Mouse (Mus musculus): ENCODE data around the gene Exosc10. TPM values are rescaled to one million over a fixed set of nuclear protein-coding genes. Genes with fewer than 3 reads are reported as not detected.

Exosc10 gene
- total and polyA plus RNA-seq, 3 experiments = 21.9 to 39.6 (median 38.7) TPM

DNA sequence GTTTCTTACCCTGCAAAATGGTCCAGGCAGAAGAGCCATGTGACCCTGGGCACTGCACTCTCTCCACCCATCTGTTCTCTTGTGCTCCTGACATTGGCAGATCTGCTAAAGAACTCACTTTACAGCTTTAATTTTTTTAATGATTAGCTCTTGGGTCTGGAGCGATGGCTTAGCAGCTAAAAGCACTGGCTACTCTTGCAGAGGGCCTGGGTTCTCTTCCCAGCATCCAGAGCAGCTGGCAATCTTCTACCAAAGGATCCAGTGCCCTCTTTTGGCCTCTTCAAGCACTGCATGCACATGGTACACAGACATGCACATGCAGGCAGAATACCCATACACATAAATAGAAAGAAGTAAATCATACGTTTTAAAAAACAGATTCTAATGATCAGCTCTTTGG is 42.9 kb upstream of the Exosc10 start:
- Histone ChIP-seq H3K27me3 (ENCODE audit: control insufficient read depth, insufficient read depth, low read length) (no peaks in the 10 kb centered on the region), H3K79me2 (replicated peaks; ENCODE audit: control insufficient read depth, insufficient read depth, low read length) (no peaks in the 10 kb centered on the region), H3K9ac (ENCODE audit: low read depth, low read length) (no peak overlapping the region), H3K27ac (no peak overlapping the region), H3K4me3 (no peak overlapping the region), H3K4me1 (ENCODE audit: control insufficient read depth, insufficient read depth, low read length) (peaks cover 3% of the 10 kb centered on the region; the same call in 1 of the 2 replicates), H3K36me3 (ENCODE audit: control insufficient read depth, insufficient read depth, low read length) (no peaks in the 10 kb centered on the region; the same call in 1 of the 2 replicates)
- DNase-seq = no peak
- TF ChIP-seq CTCF (IDR thresholded peaks at IDR 0.05) = peak; percentile 60
- TF ChIP-seq EP300 (IDR thresholded peaks at IDR 0.05; ENCODE audit: insufficient read depth, low read depth, low read length) = no peak
- TF ChIP-seq POLR2A (IDR thresholded peaks at IDR 0.05; ENCODE audit: insufficient read depth, low read depth, low read length) = no peak
- intact Hi-C loops (cut with DNase I) = no loop called here
- 91% methylated on average over 2 of the region's 2 CpGs for WGBS

DNA sequence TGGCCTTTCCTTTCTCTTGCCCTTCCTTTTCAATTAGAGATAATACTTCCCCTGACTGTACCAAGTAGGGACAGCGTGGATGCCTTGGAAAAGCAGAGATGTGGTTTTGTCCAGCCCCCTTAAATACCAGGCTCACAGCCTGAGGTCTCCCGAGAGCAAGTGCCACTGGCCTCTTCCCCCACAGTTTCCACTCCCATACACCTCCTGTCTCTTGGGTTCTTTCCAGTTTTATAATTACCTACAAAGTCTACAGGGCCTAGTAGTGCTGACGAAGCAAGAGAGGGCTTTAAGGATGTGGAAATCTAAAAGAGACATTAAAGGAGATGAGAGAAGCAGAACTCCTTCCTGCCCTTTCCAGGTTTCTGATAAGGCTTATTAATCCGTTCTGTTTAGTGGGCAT is 40.4 kb upstream of the Exosc10 start:
- Histone ChIP-seq H3K79me2 (replicated peaks; ENCODE audit: control insufficient read depth, insufficient read depth, low read length) (no peaks in the 10 kb centered on the region), H3K27ac (no peak overlapping the region), H3K36me3 (ENCODE audit: control insufficient read depth, insufficient read depth, low read length) (no peaks in the 10 kb centered on the region; the same call in 1 of the 2 replicates), H3K9ac (ENCODE audit: low read depth, low read length) (no peak overlapping the region), H3K27me3 (ENCODE audit: control insufficient read depth, insufficient read depth, low read length) (no peaks in the 10 kb centered on the region), H3K4me1 (ENCODE audit: control insufficient read depth, insufficient read depth, low read length) (no peaks in the 10 kb centered on the region), H3K4me3 (no peak overlapping the region)
- no peak for DNase-seq
- TF ChIP-seq EP300 (IDR thresholded peaks at IDR 0.05; ENCODE audit: insufficient read depth, low read depth, low read length) (no peak), POLR2A (IDR thresholded peaks at IDR 0.05; ENCODE audit: insufficient read depth, low read depth, low read length) (no peak), CTCF (IDR thresholded peaks at IDR 0.05) (no peak)
- intact Hi-C loops (cut with DNase I) = no loop called here
- 30% methylated on average over 4 of the region's 4 CpGs for WGBS

DNA sequence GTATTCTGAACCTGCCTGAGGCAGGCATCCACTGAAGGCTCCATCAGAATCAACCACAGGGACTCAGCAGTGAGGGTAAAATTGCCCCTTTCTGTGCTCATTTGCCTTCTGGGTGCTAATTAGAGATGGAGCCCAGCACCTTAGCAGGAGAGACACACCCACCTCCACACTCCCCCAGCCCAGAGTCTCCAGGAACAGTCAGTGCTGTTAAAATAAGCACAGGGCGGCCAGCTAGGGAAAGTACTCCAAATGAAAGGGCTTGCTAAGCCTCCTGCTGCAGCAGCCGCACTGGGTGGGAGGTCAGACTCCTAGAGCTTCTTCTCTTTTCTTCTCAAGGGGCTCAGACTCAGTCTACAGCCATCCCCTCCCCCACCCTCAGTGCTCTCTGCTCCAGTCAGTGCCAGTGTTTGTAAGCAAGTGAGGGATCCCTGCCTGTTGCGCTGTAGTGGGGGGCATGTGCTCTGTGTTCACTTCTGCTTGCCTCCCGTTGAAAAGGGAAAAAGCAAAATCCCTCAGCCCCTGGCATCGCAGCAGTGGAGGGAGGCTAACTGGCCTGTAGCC is 39.9 kb upstream of the Exosc10 start:
- H3K79me2 ChIP-seq (replicated peaks; ENCODE audit: control insufficient read depth, insufficient read depth, low read length) = no peaks in the 10 kb centered on the region
- intact Hi-C loops (cut with DNase I) = no loop called here
- H3K4me3 ChIP-seq = no peak overlapping the region
- H3K27me3 ChIP-seq (ENCODE audit: control insufficient read depth, insufficient read depth, low read length) = no peaks in the 10 kb centered on the region
- H3K27ac ChIP-seq = no peak overlapping the region
- DNase-seq = no peak
- no peaks in the 10 kb centered on the region; the same call in 1 of the 2 replicates for H3K36me3 ChIP-seq (ENCODE audit: control insufficient read depth, insufficient read depth, low read length)
- WGBS = 70% methylated on average over 5 of the region's 5 CpGs
- no peak overlapping the region for H3K9ac ChIP-seq (ENCODE audit: low read depth, low read length)
- TF ChIP-seq CTCF (IDR thresholded peaks at IDR 0.05) (no peak), POLR2A (IDR thresholded peaks at IDR 0.05; ENCODE audit: insufficient read depth, low read depth, low read length) (no peak), EP300 (IDR thresholded peaks at IDR 0.05; ENCODE audit: insufficient read depth, low read depth, low read length) (no peak)
- no peaks in the 10 kb centered on the region for H3K4me1 ChIP-seq (ENCODE audit: control insufficient read depth, insufficient read depth, low read length)

DNA sequence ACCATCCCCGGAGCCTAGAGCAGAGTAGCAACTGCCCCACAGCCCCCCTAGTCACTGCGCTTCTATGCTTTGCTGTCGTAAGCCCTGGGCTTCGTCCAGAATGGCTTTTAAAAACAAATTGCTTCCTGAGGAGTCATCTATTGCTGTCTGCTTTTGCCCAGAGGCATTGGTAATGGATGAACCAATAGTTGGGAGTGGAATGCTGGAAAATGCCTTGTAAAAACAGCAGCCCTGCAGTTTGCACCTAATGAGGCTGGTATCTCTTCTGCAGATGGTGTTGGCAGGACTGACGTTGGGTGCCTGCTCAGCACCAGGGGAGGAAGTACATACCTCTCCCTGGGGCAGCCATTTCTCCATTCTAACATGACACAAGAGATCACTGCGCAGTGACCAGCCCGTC is 34.7 kb upstream of the Exosc10 start:
- Histone ChIP-seq H3K27me3 (ENCODE audit: control insufficient read depth, insufficient read depth, low read length) (no peaks in the 10 kb centered on the region), H3K9ac (ENCODE audit: low read depth, low read length) (no peak overlapping the region), H3K36me3 (ENCODE audit: control insufficient read depth, insufficient read depth, low read length) (peaks cover 2% of the 10 kb centered on the region; the same call in 1 of the 2 replicates), H3K4me1 (ENCODE audit: control insufficient read depth, insufficient read depth, low read length) (peaks cover 3% of the 10 kb centered on the region), H3K27ac (no peak overlapping the region), H3K4me3 (no peak overlapping the region), H3K79me2 (replicated peaks; ENCODE audit: control insufficient read depth, insufficient read depth, low read length) (no peaks in the 10 kb centered on the region)
- intact Hi-C loops (cut with DNase I) = no loop called here
- DNase-seq = no peak
- WGBS = 60% methylated on average over 7 of the region's 7 CpGs
- TF ChIP-seq EP300 (IDR thresholded peaks at IDR 0.05; ENCODE audit: insufficient read depth, low read depth, low read length) = no peak
- no peak for TF ChIP-seq CTCF (IDR thresholded peaks at IDR 0.05)
- TF ChIP-seq POLR2A (IDR thresholded peaks at IDR 0.05; ENCODE audit: insufficient read depth, low read depth, low read length) = no peak

DNA sequence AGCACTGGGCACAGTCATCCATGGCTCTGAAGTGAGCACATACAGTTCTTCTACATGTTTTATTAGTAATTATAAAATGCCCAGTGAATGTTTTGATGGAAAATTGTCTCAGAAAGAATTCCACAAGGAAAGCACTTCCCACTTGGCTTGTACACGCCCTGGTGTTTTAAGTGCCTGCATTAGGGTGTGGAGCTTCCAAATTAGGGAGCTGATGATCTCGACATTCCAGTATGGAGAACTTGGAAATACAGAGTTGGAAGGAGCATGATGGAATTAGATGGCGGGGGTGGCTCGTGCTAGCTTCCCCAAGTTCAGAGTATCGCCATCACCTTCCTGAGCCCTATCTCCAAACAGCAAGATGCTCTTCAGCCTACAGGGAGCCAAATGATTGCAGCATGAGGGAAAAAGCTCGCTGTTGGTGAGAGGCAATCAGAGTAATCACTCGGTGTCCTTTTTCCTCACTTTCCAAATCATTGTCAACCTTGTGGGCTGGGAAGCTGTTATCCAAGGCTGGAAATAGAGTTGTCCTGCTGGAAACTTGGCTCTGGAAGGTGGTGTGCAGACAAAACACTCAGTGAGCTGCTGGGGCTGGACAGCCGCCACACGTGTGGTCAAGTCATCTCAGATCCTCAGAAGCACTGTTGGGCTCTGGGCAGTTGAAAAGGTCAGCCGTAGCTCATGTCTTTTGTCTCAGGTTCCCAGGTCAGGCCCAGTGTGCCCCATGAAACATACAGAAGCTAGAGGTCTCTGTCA is 30.9 kb upstream of the Exosc10 start:
- intact Hi-C loops (cut with DNase I) = no loop called here

DNA sequence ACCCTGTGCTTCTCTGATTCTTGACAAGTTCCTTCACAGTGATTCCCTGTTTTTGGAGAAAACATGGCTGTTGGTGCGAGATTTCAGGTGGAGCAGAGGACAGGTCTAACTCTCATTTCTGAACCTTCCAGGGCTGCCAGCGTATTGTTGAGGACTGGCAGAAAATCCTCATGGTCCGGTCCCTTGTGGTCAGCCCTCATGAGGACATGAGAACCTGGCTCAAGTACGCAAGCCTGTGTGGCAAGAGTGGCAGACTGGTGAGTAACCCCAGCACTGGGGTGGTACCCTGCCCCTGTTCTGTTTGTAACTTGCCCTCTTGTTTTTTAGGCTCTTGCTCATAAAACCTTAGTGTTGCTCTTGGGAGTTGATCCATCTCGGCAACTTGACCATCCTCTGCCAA is 27.9 kb upstream of the Exosc10 start:
- H3K27ac ChIP-seq = no peak overlapping the region
- H3K79me2 ChIP-seq (replicated peaks; ENCODE audit: control insufficient read depth, insufficient read depth, low read length) = no peaks in the 10 kb centered on the region
- H3K4me1 ChIP-seq (ENCODE audit: control insufficient read depth, insufficient read depth, low read length) = peaks cover 3% of the 10 kb centered on the region
- intact Hi-C loops (cut with DNase I) = no loop called here
- no peaks in the 10 kb centered on the region for H3K27me3 ChIP-seq (ENCODE audit: control insufficient read depth, insufficient read depth, low read length)
- DNase-seq = no peak
- no peak overlapping the region for H3K4me3 ChIP-seq
- WGBS = 93% methylated on average over 5 of the region's 5 CpGs
- peaks cover 2% of the 10 kb centered on the region for H3K36me3 ChIP-seq (ENCODE audit: control insufficient read depth, insufficient read depth, low read length)
- H3K9ac ChIP-seq (ENCODE audit: low read depth, low read length) = no peak overlapping the region
- no peak for TF ChIP-seq EP300 (IDR thresholded peaks at IDR 0.05; ENCODE audit: insufficient read depth, low read depth, low read length)
- TF ChIP-seq POLR2A (IDR thresholded peaks at IDR 0.05; ENCODE audit: insufficient read depth, low read depth, low read length) = no peak
- TF ChIP-seq CTCF (IDR thresholded peaks at IDR 0.05) = no peak

More for the DNA sequence above, 30.9 kb upstream of the Exosc10 start:
- Histone ChIP-seq H3K27me3 (ENCODE audit: control insufficient read depth, insufficient read depth, low read length) (no peaks in the 10 kb centered on the region), H3K27ac (peak overlapping the region; percentile 45), H3K4me3 (no peak overlapping the region), H3K36me3 (ENCODE audit: control insufficient read depth, insufficient read depth, low read length) (peaks cover 2% of the 10 kb centered on the region), H3K9ac (ENCODE audit: low read depth, low read length) (no peak overlapping the region), H3K79me2 (replicated peaks; ENCODE audit: control insufficient read depth, insufficient read depth, low read length) (no peaks in the 10 kb centered on the region), H3K4me1 (ENCODE audit: control insufficient read depth, insufficient read depth, low read length) (peaks cover 3% of the 10 kb centered on the region)
- DNase-seq = peak in 1 of 2 experiments; percentile 59
- TF ChIP-seq POLR2A (IDR thresholded peaks at IDR 0.05; ENCODE audit: insufficient read depth, low read depth, low read length) (no peak), EP300 (IDR thresholded peaks at IDR 0.05; ENCODE audit: insufficient read depth, low read depth, low read length) (no peak), CTCF (IDR thresholded peaks at IDR 0.05) (no peak)
- WGBS = 51% methylated on average over 10 of the region's 10 CpGs

Measured in heart, adult 2 months (tissue).